Mouse (Mus musculus): Measurements from ENCODE around the gene Tm2d1.

DNA sequence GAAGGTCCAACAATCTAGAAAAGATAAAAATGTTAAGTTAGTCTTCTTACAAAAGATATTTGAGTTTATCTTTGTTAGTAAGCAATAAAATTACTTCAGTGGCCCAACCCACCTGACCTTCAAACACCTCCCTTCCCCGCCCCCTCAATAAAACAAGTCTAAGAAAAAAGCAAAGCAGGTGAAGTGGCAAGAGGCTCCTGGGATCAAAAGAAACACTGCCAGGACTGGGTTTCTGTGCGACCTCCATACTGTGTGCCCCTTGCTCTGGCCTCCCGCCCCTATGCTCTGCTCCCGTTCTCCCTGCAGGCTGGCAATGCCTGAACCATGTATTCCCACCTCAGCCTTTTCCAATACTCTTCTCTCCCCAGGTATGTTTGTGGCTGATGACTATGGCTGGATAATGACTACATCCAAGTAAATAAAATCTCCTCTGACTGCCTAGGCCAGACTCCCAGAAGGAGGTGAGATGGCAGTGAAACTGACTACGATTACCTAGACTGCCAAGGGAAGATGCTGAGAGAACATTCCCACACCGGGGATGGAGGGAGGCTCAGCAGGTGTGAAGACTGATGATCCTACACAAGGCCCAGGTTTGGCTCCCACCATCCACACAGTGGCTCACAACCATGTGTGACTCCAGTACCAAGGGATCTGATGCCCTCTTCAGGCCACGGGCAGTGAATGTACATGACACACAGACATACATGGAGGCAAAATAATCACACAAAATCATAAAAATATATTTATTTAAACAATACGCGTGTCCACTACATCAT is 24.9 kb downstream of the Tm2d1 start:
- TF ChIP-seq USF1 (IDR thresholded peaks at IDR 0.05; ENCODE audit: low read depth, low read length) (no peak), CTCF (IDR thresholded peaks at IDR 0.05 in 2 of 3, conservative IDR thresholded peaks at IDR 0.05 in 1 of 3; ENCODE audit: control insufficient read depth in 1 of 3, insufficient read depth in 1 of 3, low read depth in 2 of 3, low read length in 3 of 3, poor library complexity in 1 of 3, severe bottlenecking in 1 of 3) (0 out of 6 replicates have a peak, but pooled peaks of 1 of the 3 experiments have one; percentile 8), GATA1 (IDR thresholded peaks at IDR 0.05; ENCODE audit: low read depth, low read length) (no peak), POLR2A (IDR thresholded peaks at IDR 0.05; ENCODE audit: control insufficient read depth in 1 of 2, insufficient read depth in 1 of 2, low read depth in 1 of 2, low read length in 2 of 2, poor library complexity in 1 of 2) (no peak), MAFK (IDR thresholded peaks at IDR 0.05; ENCODE audit: borderline replicate concordance, low read depth, low read length) (no peak), EP300 (IDR thresholded peaks at IDR 0.05; ENCODE audit: low read depth in 1 of 2, low read length in 2 of 2) (no peak), POLR2AphosphoS2 (IDR thresholded peaks at IDR 0.05; ENCODE audit: low read length) (no peak), ELF1 (IDR thresholded peaks at IDR 0.05; ENCODE audit: low read depth, low read length) (no peak), MYC (IDR thresholded peaks at IDR 0.05; ENCODE audit: low read depth, low read length) (no peak), CHD1 (IDR thresholded peaks at IDR 0.05; ENCODE audit: low read depth, low read length) (no peak), MEF2A (IDR thresholded peaks at IDR 0.05; ENCODE audit: extremely low read depth, insufficient replicate concordance, low read depth, low read length, poor library complexity, severe bottlenecking) (no peak), TAL1 (IDR thresholded peaks at IDR 0.05; ENCODE audit: low read length) (no peak), MAZ (IDR thresholded peaks at IDR 0.05; ENCODE audit: low read depth, low read length) (no peak), SIN3A (IDR thresholded peaks at IDR 0.05; ENCODE audit: low read length) (no peak)
